Comparison of ENCODE assay signal across 8 mouse cellular contexts in the genomic region with DNA sequence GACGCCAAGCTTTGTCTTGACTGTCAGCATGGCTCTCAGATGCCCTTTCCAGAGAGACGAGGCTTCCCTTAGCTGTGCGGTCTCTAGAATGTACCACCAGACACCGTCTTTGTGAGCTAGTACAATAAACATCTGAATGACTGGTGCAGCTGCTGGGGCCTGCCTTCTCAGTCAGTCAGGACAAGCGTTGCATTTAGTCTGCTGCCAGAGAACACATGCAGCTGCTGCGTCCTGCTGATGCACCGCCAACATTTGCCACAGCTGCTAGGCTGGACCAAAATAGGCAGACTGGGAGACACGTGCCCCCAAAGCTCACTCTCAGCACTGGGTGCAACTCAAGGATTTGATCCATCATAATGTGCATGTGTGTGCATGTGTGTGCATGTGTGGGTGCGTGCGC. TPM values are rescaled to one million over a fixed set of nuclear protein-coding genes. Genes with fewer than 3 reads are reported as not detected.
A peak's percentile ranks its signal among the peaks of the same experiment; 100 is the strongest.
DNase-seq lines count a peak whose midpoint lies in the region; ATAC-seq and TF ChIP-seq lines count a peak whose summit lies in the region.

No protein-coding gene starts in this region.

- no peak for TF ChIP-seq POLR2A in thymus, adult 2 months (IDR thresholded peaks at IDR 0.05; ENCODE audit: control insufficient read depth, extremely low read depth, insufficient read depth, low read length, poor library complexity)

- intact Hi-C loops in left cerebral cortex, postnatal 36 days (cut with DNase I) = no loop called here

- H3K4me3 ChIP-seq in midbrain, embryonic 10.5 days = no peak overlapping the region
- no peak overlapping the region for H3K4me3 ChIP-seq in midbrain, embryonic 11.5 days (ENCODE audit: low read depth, low read length)
- no peak overlapping the region for H3K4me3 ChIP-seq in neural tube, embryonic 15.5 days (replicated peaks)
- H3K4me3 ChIP-seq in thymus, adult 2 months (ENCODE audit: control insufficient read depth, insufficient read depth, low read length) = no peak overlapping the region

- H3K9ac ChIP-seq in midbrain, embryonic 11.5 days (ENCODE audit: low read length) = no peak overlapping the region
- no peak overlapping the region for H3K9ac ChIP-seq in neural tube, embryonic 15.5 days (replicated peaks)

- no peaks in the 10 kb centered on the region for H3K36me3 ChIP-seq in midbrain, embryonic 10.5 days
- no peaks in the 10 kb centered on the region for H3K36me3 ChIP-seq in midbrain, embryonic 11.5 days (ENCODE audit: control insufficient read depth, insufficient read depth, low read length)
- no peaks in the 10 kb centered on the region for H3K36me3 ChIP-seq in neural tube, embryonic 15.5 days
- no peaks in the 10 kb centered on the region for H3K36me3 ChIP-seq in thymus, adult 2 months (ENCODE audit: control insufficient read depth, insufficient read depth, low read length)

- TF ChIP-seq CTCF in thymus, adult 2 months (IDR thresholded peaks at IDR 0.05; ENCODE audit: borderline replicate concordance, control insufficient read depth, extremely low read depth, insufficient read depth, low read length, poor library complexity) = no peak

- no peaks in the 10 kb centered on the region for H3K9me3 ChIP-seq in midbrain, embryonic 10.5 days (replicated peaks)
- no peaks in the 10 kb centered on the region for H3K9me3 ChIP-seq in midbrain, embryonic 11.5 days (ENCODE audit: control insufficient read depth, low read length)
- no peaks in the 10 kb centered on the region for H3K9me3 ChIP-seq in neural tube, embryonic 15.5 days (replicated peaks)

- WGBS in midbrain, embryonic 10.5 days = 74% methylated on average over 10 of the region's 10 CpGs
- 73% methylated on average over 10 of the region's 10 CpGs for WGBS in midbrain, embryonic 11.5 days
- 28% methylated on average over 10 of the region's 10 CpGs for WGBS in neural tube, embryonic 15.5 days
- WGBS in thymus, adult 2 months = 89% methylated on average over 10 of the region's 10 CpGs

- no peak for DNase-seq in midbrain, embryonic 10.5 days (ENCODE audit: low spot score)
- DNase-seq in midbrain, embryonic 11.5 days (ENCODE audit: low spot score, missing footprints) = no peak
- DNase-seq in gastrocnemius, postnatal 25 days = peak; percentile 70
- peak; percentile 23 to 52 for DNase-seq in left cerebral cortex, postnatal 36 days (ENCODE audit: low spot score in 2 of 2)
- no peak for DNase-seq in urinary bladder, adult 2 months (ENCODE audit: low spot score)
- DNase-seq in thymus, adult 2 months = no peak
- DNase-seq in kidney, adult 11 months = no peak

- H3K4me2 ChIP-seq in midbrain, embryonic 11.5 days = no peak overlapping the region
- H3K4me2 ChIP-seq in neural tube, embryonic 15.5 days = no peak overlapping the region

- no peak for ATAC-seq in midbrain, embryonic 11.5 days (ENCODE audit: low FRiP score)
- peak; percentile 50; the same call in 1 of the 2 replicates for ATAC-seq in neural tube, embryonic 15.5 days (ENCODE audit: low FRiP score)

- H3K4me1 ChIP-seq in midbrain, embryonic 10.5 days = 0 out of 2 replicates have a peak, but pooled peaks cover 3% of the 10 kb centered on the region
- no peaks in the 10 kb centered on the region for H3K4me1 ChIP-seq in midbrain, embryonic 11.5 days (ENCODE audit: control insufficient read depth, insufficient read depth, low read length)
- H3K4me1 ChIP-seq in neural tube, embryonic 15.5 days = 0 out of 2 replicates have a peak, but pooled peaks cover 6% of the 10 kb centered on the region
- H3K4me1 ChIP-seq in thymus, adult 2 months (replicated peaks; ENCODE audit: control insufficient read depth, insufficient read depth, low read length) = no peaks in the 10 kb centered on the region

- 0 out of 2 replicates have a peak overlapping the region, but pooled peaks have one; percentile 28 for H3K27ac ChIP-seq in midbrain, embryonic 10.5 days (replicated peaks)
- no peak overlapping the region for H3K27ac ChIP-seq in midbrain, embryonic 11.5 days (ENCODE audit: low read depth, low read length)
- H3K27ac ChIP-seq in neural tube, embryonic 15.5 days (replicated peaks) = peak overlapping the region; percentile 43; the same call in 1 of the 2 replicates
- no peak overlapping the region for H3K27ac ChIP-seq in thymus, adult 2 months (ENCODE audit: control insufficient read depth, insufficient read depth, low read length)

- H3K27me3 ChIP-seq in midbrain, embryonic 10.5 days (ENCODE audit: low read depth, poor library complexity, severe bottlenecking) = no peaks in the 10 kb centered on the region
- no peaks in the 10 kb centered on the region for H3K27me3 ChIP-seq in midbrain, embryonic 11.5 days (ENCODE audit: control insufficient read depth, insufficient read depth, low read length)
- H3K27me3 ChIP-seq in neural tube, embryonic 15.5 days (replicated peaks) = no peaks in the 10 kb centered on the region
- no peaks in the 10 kb centered on the region for H3K27me3 ChIP-seq in thymus, adult 2 months (ENCODE audit: control insufficient read depth, insufficient read depth, low read length)

RNA-seq across cellular contexts. Expression of gene Trmt5, which starts 44.5 kb away (rescaled TPM):
- 18.6 and 22.6 TPM in 2 replicates for polyA plus RNA-seq in midbrain, embryonic 10.5 days (2016; fragmentation: Nextera tagmentation; extraction: Ambion mirVana)
- polyA plus RNA-seq in midbrain, embryonic 11.5 days (2014; fragmentation: Nextera tagmentation; extraction: Ambion mirVana) = 18.3 and 23.2 TPM in 2 replicates
- 1 to 10 TPM; 6.2 to 6.3 TPM for total RNA-seq in gastrocnemius, postnatal 25 days (2021)
- 10 to 100 TPM in 1 of 2 experiments, 1 to 10 TPM in 1; 9.6 to 14.0 TPM for total RNA-seq in left cerebral cortex, postnatal 36 days (2021)
- polyA plus RNA-seq in neural tube, embryonic 15.5 days (2015; fragmentation: Nextera tagmentation; extraction: Ambion mirVana) = 15.3 and 16.6 TPM in 2 replicates
- polyA plus RNA-seq in urinary bladder, adult 2 months (2012; rRNA removed) = 13.6 and 14.0 TPM in 2 replicates
- 5.7 and 6.5 TPM in 2 replicates for polyA plus RNA-seq in thymus, adult 2 months (2012; rRNA removed)

RNA-seq across cellular contexts. Expression of gene Slc38a6, which starts 44.6 kb away (rescaled TPM):
- 7.0 and 9.7 TPM in 2 replicates for polyA plus RNA-seq in midbrain, embryonic 10.5 days (2016; fragmentation: Nextera tagmentation; extraction: Ambion mirVana)
- polyA plus RNA-seq in midbrain, embryonic 11.5 days (2014; fragmentation: Nextera tagmentation; extraction: Ambion mirVana) = 8.0 and 8.4 TPM in 2 replicates
- 1 to 10 TPM; 3.0 to 3.1 TPM for total RNA-seq in gastrocnemius, postnatal 25 days (2021)
- 10 to 100 TPM; 10.2 to 21.0 TPM for total RNA-seq in left cerebral cortex, postnatal 36 days (2021)
- polyA plus RNA-seq in neural tube, embryonic 15.5 days (2015; fragmentation: Nextera tagmentation; extraction: Ambion mirVana) = 10.3 and 11.3 TPM in 2 replicates
- polyA plus RNA-seq in urinary bladder, adult 2 months (2012; rRNA removed) = 14.6 and 18.2 TPM in 2 replicates
- 32.7 and 38.1 TPM in 2 replicates for polyA plus RNA-seq in thymus, adult 2 months (2012; rRNA removed)

Comparison
In these comparisons a context has a peak if more than half of its experiments do, and no peak if none do; other contexts are left out.
1. H3K27ac ChIP-seq: peak in midbrain, embryonic 10.5 days (single experiment) and neural tube, embryonic 15.5 days (single experiment); none in midbrain, embryonic 11.5 days (single experiment) and thymus, adult 2 months (single experiment).
2. DNase-seq: peak in gastrocnemius, postnatal 25 days (single experiment) and left cerebral cortex, postnatal 36 days (2 of 2); none in midbrain, embryonic 10.5 days (single experiment), midbrain, embryonic 11.5 days (single experiment), urinary bladder, adult 2 months (single experiment), thymus, adult 2 months (single experiment) and kidney, adult 11 months (single experiment).